Mouse (Mus musculus) thymus, adult 2 months (tissue): Measurements from ENCODE around the gene Phactr2. TPM values are rescaled to one million over a fixed set of nuclear protein-coding genes. Genes with fewer than 3 reads are reported as not detected.

Source experiments
- DNase-seq: peaks from one replicate; pipeline ENCODE4 v3.0.0; 2021
- H3K27ac ChIP-seq: fragments of 200-500 bp; 2 replicates; pipeline ENCODE4 v1.5.1; 2012; ENCODE audit warnings: low read length, control low read depth; ENCODE audit not compliant: control insufficient read depth, insufficient read depth
- H3K27me3 ChIP-seq: fragments of 200-500 bp; 2 replicates; pipeline ENCODE4 v1.6.1; 2012; ENCODE audit warnings: mild to moderate bottlenecking, low read length, moderate library complexity, mixed read lengths; ENCODE audit not compliant: control insufficient read depth, insufficient read depth
- H3K36me3 ChIP-seq: fragments of 200-500 bp; 2 replicates; pipeline ENCODE4 v1.6.1; 2012; ENCODE audit warnings: mild to moderate bottlenecking, low read length, moderate library complexity; ENCODE audit not compliant: control insufficient read depth, insufficient read depth
- H3K4me1 ChIP-seq: fragments of 200-500 bp; replicated peaks from 2 replicates; pipeline ENCODE4 v1.6.1; 2012; ENCODE audit warnings: low read length; ENCODE audit not compliant: control insufficient read depth, insufficient read depth
- H3K4me3 ChIP-seq: fragments of 200-500 bp; 2 replicates; pipeline ENCODE4 v1.5.1; 2012; ENCODE audit warnings: mild to moderate bottlenecking, low read length, control low read depth, moderate library complexity; ENCODE audit not compliant: control insufficient read depth, insufficient read depth
- CTCF ChIP-seq: fragments of 200-500 bp; IDR thresholded peaks from 2 replicates; pipeline ENCODE4 v1.5.1; 2012; ENCODE audit warnings: mild to moderate bottlenecking, control low read depth, low read length, moderate library complexity, borderline replicate concordance; ENCODE audit not compliant: control insufficient read depth, poor library complexity, insufficient read depth; ENCODE audit errors: extremely low read depth
- POLR2A ChIP-seq: fragments of 200-500 bp; IDR thresholded peaks from 2 replicates; pipeline ENCODE4 v1.6.1; 2012; ENCODE audit warnings: mild to moderate bottlenecking, low read length, control low read depth, moderate library complexity; ENCODE audit not compliant: control insufficient read depth, poor library complexity, insufficient read depth; ENCODE audit errors: extremely low read depth
- WGBS: fragments of 180-500 bp; shearing (Covaris S2); methylation state at CpG from one replicate; pipeline ENCODE4 v1.1.7; 2018; 5-methylcytosine and 5-hydroxymethylcytosine counted together
- polyA plus RNA-seq: library from polyadenylated mRNA; depleted of rRNA; stranded (reverse); fragments of >200 nt; gene quantifications from 2 replicates; pipeline ENCODE4 v1.2.3, GENCODE M21; 2012

Phactr2 gene
- polyA plus RNA-seq, 1 experiment: 3.7 TPM

GRCm38 (mm10) chr10:13326149-13326873 is 147.9 kb downstream of the Phactr2 start:
- no peak for DNase-seq
- Histone ChIP-seq H3K27ac (no peak overlapping the region), H3K27me3 (no peaks in the 10 kb centered on the region; the same call in 1 of the 2 replicates), H3K4me1 (peaks cover 6% of the 10 kb centered on the region), H3K36me3 (no peaks in the 10 kb centered on the region), H3K4me3 (no peak overlapping the region)
- TF ChIP-seq POLR2A: no peak
- TF ChIP-seq CTCF: no peak
- 93% methylated on average over 14 of the region's 14 CpGs for WGBS

GRCm38 (mm10) chr10:13323806-13324411 is 150.3 kb downstream of the Phactr2 start:
- H3K36me3 ChIP-seq: no peaks in the 10 kb centered on the region
- no peaks in the 10 kb centered on the region; the same call in 1 of the 2 replicates for H3K27me3 ChIP-seq
- peak overlapping the region; percentile 24 for H3K4me3 ChIP-seq
- peaks cover 6% of the 10 kb centered on the region for H3K4me1 ChIP-seq
- WGBS: 3% methylated on average over 62 of the region's 62 CpGs
- TF ChIP-seq CTCF (no peak), POLR2A (no peak)
- peak; percentile 8 for DNase-seq
- H3K27ac ChIP-seq: no peak overlapping the region

- TF ChIP-seq POLR2A: no peak
- no peak for TF ChIP-seq CTCF
- no peaks in the 10 kb centered on the region for H3K36me3 ChIP-seq
- H3K27me3 ChIP-seq: no peaks in the 10 kb centered on the region; the same call in 1 of the 2 replicates
- H3K4me3 ChIP-seq: peak overlapping the region; percentile 24; the same call in 1 of the 2 replicates
- WGBS: 25% methylated on average over 12 of the region's 12 CpGs
- no peak for DNase-seq
- peaks cover 6% of the 10 kb centered on the region for H3K4me1 ChIP-seq
- no peak overlapping the region for H3K27ac ChIP-seq
Measured at GRCm38 (mm10) chr10:13323139-13323805, 150.9 kb downstream of the Phactr2 start.

GRCm38 (mm10) chr10:13314999-13315398 is 159.2 kb downstream of the Phactr2 start:
- TF ChIP-seq CTCF: no peak
- no peak for TF ChIP-seq POLR2A
- WGBS: 86% methylated on average over 5 of the region's 5 CpGs
- no peak overlapping the region for H3K4me3 ChIP-seq
- H3K4me1 ChIP-seq: no peaks in the 10 kb centered on the region
- no peak for DNase-seq
- H3K27ac ChIP-seq: no peak overlapping the region
- H3K36me3 ChIP-seq: no peaks in the 10 kb centered on the region
- H3K27me3 ChIP-seq: no peaks in the 10 kb centered on the region

- Histone ChIP-seq H3K4me3 (no peak overlapping the region), H3K27me3 (no peaks in the 10 kb centered on the region), H3K4me1 (no peaks in the 10 kb centered on the region), H3K27ac (no peak overlapping the region), H3K36me3 (no peaks in the 10 kb centered on the region)
- WGBS: 98% methylated on average over 6 of the region's 6 CpGs
- TF ChIP-seq CTCF (no peak), POLR2A (no peak)
- DNase-seq: no peak
Measured at GRCm38 (mm10) chr10:13312576-13312975, 161.6 kb downstream of the Phactr2 start.

GRCm38 (mm10) chr10:13311612-13312011 is 162.6 kb downstream of the Phactr2 start:
- no peak for DNase-seq
- no peaks in the 10 kb centered on the region for H3K36me3 ChIP-seq
- WGBS: 93% methylated on average over 6 of the region's 6 CpGs
- H3K4me1 ChIP-seq: no peaks in the 10 kb centered on the region
- TF ChIP-seq POLR2A (no peak), CTCF (no peak)
- no peak overlapping the region for H3K27ac ChIP-seq
- H3K4me3 ChIP-seq: no peak overlapping the region
- no peaks in the 10 kb centered on the region for H3K27me3 ChIP-seq

GRCm38 (mm10) chr10:13310075-13310474 is 164.1 kb downstream of the Phactr2 start:
- TF ChIP-seq CTCF: no peak
- Histone ChIP-seq H3K4me1 (no peaks in the 10 kb centered on the region), H3K27me3 (no peaks in the 10 kb centered on the region), H3K4me3 (no peak overlapping the region), H3K27ac (no peak overlapping the region), H3K36me3 (no peaks in the 10 kb centered on the region)
- no peak for DNase-seq
- WGBS: 65% methylated on average over 3 of the region's 3 CpGs
